Mouse (Mus musculus) urinary bladder, adult 18-20 months (tissue): ENCODE measurements around the gene Gm40193.
"Not testable (repeated sequence)": the region's sequence is repeated elsewhere in the genome, so short reads cannot be mapped to it uniquely, and the experiment has no call there.

Experiments used
- DNase-seq, 2 experiments: peaks; one replicate each; pipeline ENCODE4 v3.0.0; 2022; ENCODE audit warnings: low spot score in 2 of 2, mixed read lengths in 2 of 2

Gene Gm40193

GRCm38 (mm10) chr11:70540928-70541327 lies 8.2 kb upstream of the Gm40193 start:
- DNase-seq, result no peak

DNA sequence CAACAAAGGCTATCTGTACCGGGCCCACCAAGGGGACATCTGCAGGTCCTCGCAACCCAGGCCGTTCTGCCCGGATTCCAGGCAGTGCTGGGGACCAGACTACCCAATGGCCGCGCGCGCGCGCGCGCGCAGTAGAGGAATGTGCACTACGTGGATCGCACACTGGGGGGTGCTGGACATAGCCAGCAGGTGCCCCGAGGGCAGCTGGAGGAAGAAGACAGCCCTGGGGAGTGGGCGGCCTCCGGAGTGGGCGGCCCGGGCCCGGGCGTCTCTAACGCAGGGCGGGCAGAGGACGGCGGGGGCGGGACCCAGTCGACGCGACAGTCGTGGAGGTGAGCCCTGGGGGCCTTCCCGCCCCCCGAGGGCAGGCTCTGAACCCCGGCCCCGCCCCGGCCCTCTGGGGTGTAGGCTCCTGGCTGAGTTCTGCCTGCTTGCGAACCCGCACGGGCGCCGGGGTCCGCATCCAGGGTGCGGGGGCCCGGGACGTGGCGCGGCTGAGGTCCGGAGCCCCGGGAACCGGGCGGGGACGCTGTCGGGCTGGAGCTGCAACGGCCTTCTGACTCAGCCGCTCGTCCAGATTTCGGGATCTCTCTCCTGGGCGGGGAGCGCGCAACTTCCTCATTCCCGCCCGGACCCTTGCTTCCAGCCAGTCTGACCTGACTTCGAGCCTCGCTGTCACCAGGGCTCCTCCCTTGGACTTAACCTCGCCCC lies 7.3 kb upstream of the Gm40193 start, which contains the start of gene Pld2:
Gene Pld2, plus strand, starts transcription at position 188 of the 711 bp plus-strand sequence.
- peak; percentile 84 to 88 for DNase-seq

DNA sequence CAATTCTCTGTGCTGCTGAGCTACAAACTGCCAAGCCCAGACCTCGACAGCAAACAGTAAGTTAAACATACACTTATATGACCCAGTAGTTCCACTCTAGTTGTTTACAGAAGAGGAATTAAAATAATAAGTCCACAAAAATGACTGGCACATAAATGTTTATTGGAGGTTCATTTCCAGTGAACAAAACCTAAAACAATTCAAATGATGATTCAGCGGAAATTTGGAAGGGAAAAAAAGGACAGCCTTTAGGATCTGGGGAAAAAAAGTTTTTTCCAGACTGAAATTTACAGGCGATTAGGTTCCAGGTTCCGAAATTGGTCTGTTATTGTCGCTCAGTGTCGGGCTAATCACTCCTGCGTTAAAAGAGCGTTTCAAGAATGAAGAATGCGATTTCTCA lies 6.7 kb upstream of the Gm40193 start:
- no peak for DNase-seq

DNA sequence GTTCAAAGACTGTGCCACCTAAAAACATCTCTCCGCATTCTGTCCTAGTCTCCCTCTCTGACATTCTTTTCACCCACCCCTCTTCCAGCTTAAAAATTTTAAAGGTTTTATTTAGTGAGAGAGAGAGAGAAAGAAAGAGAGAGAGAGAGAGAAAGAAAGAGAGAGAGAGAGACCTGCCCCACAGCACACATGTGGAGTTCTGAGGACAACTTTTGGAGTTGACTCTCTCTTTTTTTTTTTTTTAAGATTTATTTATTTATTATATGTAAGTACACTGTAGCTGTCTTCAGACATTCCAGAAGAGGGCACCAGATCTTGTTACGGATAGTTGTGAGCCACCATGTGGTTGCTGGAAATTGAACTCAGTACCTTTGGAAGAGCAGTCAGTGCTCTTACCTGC lies 1.7 kb downstream of the Gm40193 start:
- DNase-seq, result not testable (repeated sequence)

DNA sequence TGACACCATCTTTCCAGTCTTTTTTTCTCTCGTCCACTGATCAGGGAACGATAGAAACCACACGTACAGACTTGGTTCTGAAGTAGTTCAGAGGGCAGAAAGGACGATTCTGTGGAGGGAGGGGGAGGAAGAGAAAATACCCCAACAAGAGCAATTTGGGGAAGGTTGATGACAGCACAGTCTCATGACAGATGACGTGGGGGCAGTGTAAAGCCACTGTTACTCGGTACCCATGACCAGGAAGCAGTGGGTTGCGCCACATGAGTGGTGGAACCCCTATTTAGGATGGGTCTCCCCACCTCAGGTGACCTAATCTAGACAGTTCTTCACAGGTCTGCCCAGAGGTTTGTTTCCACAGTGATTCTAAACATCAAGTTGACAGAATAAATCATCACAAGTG lies 4.1 kb downstream of the Gm40193 start:
- no peak for DNase-seq

GRCm38 (mm10) chr11:70526211-70526610 lies 6.5 kb downstream of the Gm40193 start:
- no peak for DNase-seq

- DNase-seq, result no peak
Observed at GRCm38 (mm10) chr11:70525726-70526125, 7.0 kb downstream of the Gm40193 start.

DNA sequence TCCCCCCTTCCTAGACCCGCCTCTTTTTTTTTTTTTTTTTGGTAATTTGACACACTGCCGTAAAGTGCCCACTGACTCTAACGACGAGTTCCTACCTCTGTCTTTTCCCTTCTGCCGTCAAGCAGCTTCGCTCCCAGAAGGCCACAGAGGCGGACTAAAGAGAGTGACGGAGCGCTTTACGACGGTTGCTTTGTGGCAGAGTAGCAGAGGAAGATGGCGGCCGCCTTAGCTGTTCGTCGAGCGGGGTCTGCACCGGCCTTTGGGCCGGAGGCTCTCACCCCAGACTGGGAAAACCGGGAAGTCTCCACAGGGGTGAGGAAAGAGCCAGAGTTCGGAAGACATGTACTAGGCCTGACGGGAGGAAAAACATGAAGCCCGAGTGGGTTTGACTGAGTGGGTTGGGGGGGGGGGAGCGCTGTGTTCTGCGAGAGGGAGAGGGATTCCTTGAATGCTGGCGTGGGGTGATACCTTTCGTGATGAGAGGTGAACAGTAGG lies 7.5 kb downstream of the Gm40193 start, which contains the start of gene Psmb6:
Gene Psmb6, plus strand, starts transcription at position 184 of the 495 bp plus-strand sequence.
- peak; percentile 79 to 87 for DNase-seq

GRCm38 (mm10) chr11:70524782-70525181 lies 8.0 kb downstream of the Gm40193 start:
- no peak for DNase-seq

DNA sequence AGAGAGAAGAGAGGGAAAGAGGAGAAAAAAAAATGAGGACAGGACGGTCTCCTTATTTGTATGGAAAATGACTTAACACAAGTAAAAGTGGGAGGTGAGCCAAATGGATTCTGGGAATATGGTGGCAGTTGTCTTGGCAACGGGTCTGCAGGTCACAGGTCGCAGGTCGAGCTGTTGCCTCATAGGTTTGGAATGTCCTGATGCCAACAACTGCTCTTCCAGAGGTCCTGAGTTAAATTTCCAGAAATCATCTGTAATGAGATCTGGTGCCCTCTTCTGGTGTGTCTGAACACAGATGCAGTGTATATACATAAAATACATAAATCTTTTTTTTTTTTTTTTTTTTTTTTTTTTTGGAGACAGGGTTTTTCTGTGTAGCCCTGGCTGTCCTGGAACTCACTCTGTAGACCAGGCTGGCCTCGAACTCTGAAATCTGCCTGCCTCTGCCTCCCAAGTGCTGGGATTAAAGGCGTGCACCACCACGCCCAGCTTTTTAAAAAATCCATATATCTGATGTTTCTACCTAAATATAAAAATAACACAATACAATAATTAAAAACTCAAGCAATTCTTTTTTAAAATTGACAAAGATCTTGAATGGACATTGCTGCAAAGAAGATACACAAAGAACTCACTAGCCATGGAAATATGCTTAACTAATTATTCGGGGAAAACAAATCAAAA lies 9.3 kb downstream of the Gm40193 start:
- not testable (repeated sequence) for DNase-seq

DNA sequence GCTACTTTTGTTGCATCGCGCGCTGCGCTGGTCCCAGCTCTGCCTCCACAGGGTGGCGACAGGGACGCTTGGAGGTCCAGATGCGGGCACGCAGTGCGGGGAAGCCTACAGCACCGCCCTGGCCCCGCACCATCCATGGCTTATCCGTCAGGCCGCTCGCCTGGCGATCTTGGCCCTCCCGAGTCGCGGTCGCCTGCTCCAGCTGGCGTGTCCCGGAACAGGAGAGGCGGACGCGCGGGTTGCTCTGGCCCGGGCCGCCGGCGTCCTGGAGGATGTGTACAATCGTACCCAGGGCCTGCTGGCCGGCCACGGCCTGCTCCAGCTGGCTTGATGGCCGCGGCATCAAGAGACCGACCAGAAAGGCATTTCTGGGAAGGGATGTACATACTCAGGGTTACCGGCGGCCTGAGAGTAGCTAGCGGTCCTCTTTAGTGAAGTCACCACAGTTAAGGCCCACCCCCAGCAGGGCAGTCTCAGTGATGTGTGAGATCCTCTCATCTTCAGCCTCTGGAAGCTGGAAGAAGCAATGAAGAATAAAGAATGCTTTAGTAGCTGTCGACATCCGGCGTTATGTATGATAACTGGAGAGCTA lies 12.5 kb downstream of the Gm40193 start:
- DNase-seq, result peak in 1 of 2 experiments; percentile 36

DNA sequence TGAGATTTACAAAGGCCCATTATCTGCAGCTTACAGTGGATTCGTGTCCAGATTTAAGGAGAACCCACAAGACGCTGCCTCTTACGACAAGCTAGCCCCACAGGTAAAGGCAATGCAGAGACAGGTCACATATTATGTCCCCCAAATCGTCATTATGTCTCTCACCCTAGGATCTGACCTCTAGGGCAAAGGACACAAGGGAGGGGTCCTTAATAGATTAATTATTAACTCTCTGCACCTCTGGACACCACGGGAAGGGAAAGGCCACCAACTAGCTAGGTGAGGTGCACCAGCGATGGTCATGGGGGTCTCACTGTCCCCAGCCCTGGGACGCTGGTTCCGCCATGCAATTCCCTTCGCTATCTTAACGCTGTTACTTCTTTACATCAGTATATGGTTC lies 13.8 kb downstream of the Gm40193 start, which contains the start of gene Gltpd2:
Gene Gltpd2, plus strand, starts transcription at position 274 of the 400 bp plus-strand sequence.
- no peak for DNase-seq

DNA sequence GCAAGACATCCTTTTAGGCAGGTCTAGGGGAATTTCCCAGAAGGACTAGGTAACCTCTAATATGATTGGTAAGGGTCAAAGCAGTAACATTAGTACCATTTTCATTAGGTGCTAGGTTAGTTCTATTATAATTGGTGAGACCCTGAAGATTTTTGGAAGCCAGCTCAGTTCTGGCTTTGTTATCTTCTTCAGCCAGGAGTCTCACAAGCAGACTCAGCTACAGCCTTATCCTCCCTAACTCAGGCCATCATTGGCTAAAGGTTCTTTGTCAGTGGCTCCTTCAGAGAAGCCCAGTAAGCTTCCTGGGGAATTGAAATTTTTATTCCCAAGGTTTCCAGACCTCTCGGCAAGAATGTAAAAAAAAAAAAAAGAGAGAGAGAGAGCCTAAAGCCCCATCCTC lies 14.3 kb downstream of the Gm40193 start:
- DNase-seq, result no peak

DNA sequence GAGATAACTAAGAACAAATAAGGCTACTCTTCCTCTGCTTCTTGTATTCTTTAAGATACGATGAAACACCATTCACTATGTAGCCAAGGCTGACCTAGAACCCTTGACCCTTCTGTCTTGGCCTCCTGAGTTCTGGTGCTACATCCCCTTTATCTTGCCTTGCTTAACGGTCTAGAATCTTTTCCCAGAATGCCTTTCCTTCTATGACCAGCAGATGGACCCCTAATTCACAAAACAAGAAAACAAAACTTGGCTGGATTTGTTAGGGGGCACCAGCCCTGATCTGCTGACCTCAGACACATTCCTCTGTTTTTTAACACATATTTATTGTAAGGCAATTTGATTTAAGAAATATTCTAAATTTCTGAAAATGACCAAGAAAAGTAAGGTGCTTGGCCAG lies 16.4 kb downstream of the Gm40193 start:
- no peak for DNase-seq

DNA sequence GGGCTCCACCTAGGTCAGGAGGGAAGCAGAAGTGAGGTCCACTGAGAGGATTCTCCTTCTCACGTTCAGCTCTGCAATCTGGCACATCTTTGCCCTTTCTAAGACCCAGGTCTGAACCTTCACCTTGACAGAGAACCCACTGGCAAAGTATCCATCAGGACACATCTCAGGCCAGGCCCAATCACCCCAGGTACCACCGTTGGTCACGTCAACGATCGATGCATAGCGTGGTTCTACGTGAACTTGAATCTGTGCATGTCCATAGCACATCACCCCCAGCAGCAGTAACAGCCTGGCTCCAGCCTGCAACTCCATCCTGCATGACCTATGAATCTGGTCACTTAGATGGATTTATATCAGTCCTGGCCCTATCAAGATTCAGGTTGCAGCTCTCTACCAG lies 18.5 kb downstream of the Gm40193 start, which contains the start of gene Vmo1:
Gene Vmo1, minus strand, starts transcription at position 329 of the 400 bp plus-strand sequence.
- DNase-seq, result no peak

GRCm38 (mm10) chr11:70513520-70513919 lies 19.2 kb downstream of the Gm40193 start:
- no peak for DNase-seq

DNA sequence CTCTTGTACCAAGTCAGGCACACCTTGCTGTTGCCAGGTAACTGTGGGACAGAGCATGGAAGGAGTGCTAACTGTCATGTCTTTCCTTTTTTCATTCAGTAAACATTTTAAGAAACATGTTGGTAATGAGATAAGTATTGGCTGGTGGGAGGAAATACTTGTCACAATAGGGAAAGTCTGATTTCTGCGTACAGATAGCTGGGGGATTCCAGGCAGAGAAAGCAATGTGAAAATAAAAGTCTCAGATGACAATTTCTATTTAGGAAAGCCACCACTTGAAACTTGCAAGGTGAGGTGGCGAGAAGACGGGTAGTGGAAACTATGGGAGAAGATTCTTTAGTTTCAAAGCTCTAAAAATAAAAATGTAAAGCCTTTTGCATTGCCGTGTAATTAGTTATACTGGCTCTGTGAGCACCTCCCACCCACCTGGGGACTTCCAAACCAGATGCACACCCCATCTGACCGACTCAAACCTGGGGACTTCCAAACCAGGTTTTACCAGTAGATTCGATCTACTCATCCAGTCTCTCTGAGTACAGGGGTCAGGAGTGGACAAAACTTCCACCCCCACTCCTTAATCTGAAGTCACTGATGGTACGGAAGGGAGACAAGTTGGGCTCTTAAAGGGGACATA lies 19.9 kb downstream of the Gm40193 start:
- no peak for DNase-seq

DNA sequence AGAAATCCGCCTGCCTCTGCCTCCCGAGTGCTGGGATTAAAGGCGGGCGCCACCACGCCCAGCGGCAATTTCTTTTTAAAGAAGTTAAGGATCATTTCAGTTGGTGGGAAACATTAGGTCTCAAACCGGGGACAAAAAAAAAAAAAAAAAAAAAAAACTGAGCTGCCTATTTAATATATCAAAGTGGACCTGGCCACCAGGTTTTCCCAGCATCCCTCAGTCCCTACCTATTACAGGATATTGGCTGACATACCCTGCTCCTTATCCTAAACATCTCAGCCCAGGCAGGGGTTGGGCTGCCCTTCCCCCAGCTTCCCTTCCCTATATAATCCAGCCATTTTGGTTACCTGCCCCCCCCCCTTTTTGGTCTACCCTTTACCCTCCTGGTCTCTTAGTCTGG lies 20.9 kb downstream of the Gm40193 start:
- no peak for DNase-seq

DNA sequence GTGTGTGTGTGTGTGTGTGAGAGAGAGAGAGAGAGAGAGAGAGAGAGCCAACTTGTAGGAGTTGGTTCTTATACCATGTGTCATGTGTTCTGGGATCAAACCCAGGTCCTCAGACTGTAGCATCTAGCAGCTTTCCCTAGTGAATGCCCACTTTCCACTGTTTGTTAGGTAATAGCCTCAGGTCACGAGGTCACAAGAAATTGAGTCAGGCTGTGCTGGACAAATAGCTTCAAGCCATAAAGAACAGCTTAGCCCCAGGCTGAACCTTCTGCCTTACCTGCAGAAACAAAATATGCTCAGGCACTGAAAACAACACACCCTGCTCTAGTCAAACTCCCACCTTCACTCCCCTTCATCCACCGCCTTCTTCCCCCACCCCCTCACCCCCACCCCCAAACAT lies 21.5 kb downstream of the Gm40193 start:
- DNase-seq, result no peak

GRCm38 (mm10) chr11:70509753-70510564 lies 22.8 kb downstream of the Gm40193 start:
- peak in 1 of 2 experiments; percentile 15 for DNase-seq

- DNase-seq, result no peak
Observed at GRCm38 (mm10) chr11:70506962-70507515, 25.7 kb downstream of the Gm40193 start.
